Mouse (Mus musculus) CH12.LX (cell line): ENCODE results near the gene Arhgef39. TPM values are rescaled to one million over a fixed set of nuclear protein-coding genes. Genes with fewer than 3 reads are reported as not detected.

Experiments
- DNase-seq: peaks from one replicate; pipeline ENCODE4 v3.0.0-alpha.2; 2013; ENCODE audit errors: extremely low read depth
- H3K27ac ChIP-seq: 2 replicates; pipeline ENCODE4 v1.5.1; 2012; ENCODE audit warnings: low read depth, mild to moderate bottlenecking, control low read depth, moderate library complexity; ENCODE audit not compliant: insufficient read depth
- H3K27me3 ChIP-seq: replicated peaks from 2 replicates; pipeline ENCODE3; 2012; ENCODE audit warnings: inconsistent platforms
- H3K36me3 ChIP-seq, 2 experiments: replicated peaks in 1 of 2; 2 replicates each; pipeline versions ENCODE3 to v1.6.1; 2012; ENCODE audit warnings: inconsistent platforms in 1 of 2, low read length in 1 of 2, mild to moderate bottlenecking in 1 of 2, mixed read lengths in 1 of 2, moderate library complexity in 1 of 2; ENCODE audit not compliant: control insufficient read depth in 1 of 2, insufficient read depth in 1 of 2
- H3K4me1 ChIP-seq, 2 experiments: 2 replicates each; pipeline ENCODE4 v1.6.1; 2012; ENCODE audit warnings: inconsistent platforms in 1 of 2, moderate library complexity in 1 of 2; ENCODE audit not compliant: insufficient read depth in 2 of 2, control insufficient read depth in 1 of 2
- H3K4me2 ChIP-seq: 2 replicates; pipeline ENCODE4 v1.6.1; 2012; ENCODE audit warnings: low read depth, mild to moderate bottlenecking, control low read depth; ENCODE audit not compliant: poor library complexity, insufficient read depth, severe bottlenecking
- H3K4me3 ChIP-seq, 3 experiments: fragments of 150-350 bp in 1 of 3; sonication (generic) in 1 of 3; replicated peaks in 1 of 3; 2 replicates each; pipeline versions ENCODE3 to v1.5.1; 2011 to 2012; ENCODE audit warnings: low read depth in 2 of 3, low read length in 2 of 3, mild to moderate bottlenecking in 2 of 3, moderate library complexity in 2 of 3, control low read depth in 1 of 3, improper control_type of control experiment in 1 of 3, inconsistent platforms in 1 of 3, mixed read lengths in 1 of 3; ENCODE audit not compliant: poor library complexity in 1 of 3
- H3K79me2 ChIP-seq: replicated peaks from 2 replicates; pipeline ENCODE4 v1.6.1; 2012; ENCODE audit warnings: mild to moderate bottlenecking, moderate library complexity; ENCODE audit not compliant: control insufficient read depth, poor library complexity, insufficient read depth, severe bottlenecking; ENCODE audit errors: extremely low read depth
- H3K9ac ChIP-seq: 2 replicates; pipeline ENCODE4 v1.6.1; 2012; ENCODE audit warnings: low read depth, mild to moderate bottlenecking, control low read depth, moderate library complexity; ENCODE audit not compliant: insufficient read depth
- H3K9me3 ChIP-seq: replicated peaks from 2 replicates; pipeline ENCODE3; 2012; ENCODE audit warnings: low read length, inconsistent platforms, mixed read lengths
- BHLHE40 ChIP-seq: IDR thresholded peaks from 2 replicates; pipeline ENCODE4 v1.6.1; 2011; ENCODE audit warnings: mild to moderate bottlenecking, low read depth, low read length, improper control_type of control experiment
- CHD2 ChIP-seq: IDR thresholded peaks from 2 replicates; pipeline ENCODE4 v1.6.1; 2011; ENCODE audit warnings: low read length, improper control_type of control experiment
- CTCF ChIP-seq, 2 experiments: IDR thresholded peaks in 1 of 2; conservative IDR thresholded peaks in 1 of 2; 2 replicates each; pipeline ENCODE4 v1.5.1; 2011 to 2012; ENCODE audit warnings: low read depth in 2 of 2, low read length in 2 of 2, improper control_type of control experiment in 1 of 2, inconsistent platforms in 1 of 2, mild to moderate bottlenecking in 1 of 2, moderate library complexity in 1 of 2
- E2F4 ChIP-seq: IDR thresholded peaks from 2 replicates; pipeline ENCODE4 v1.6.1; 2011; ENCODE audit warnings: low read depth, low read length, improper control_type of control experiment; ENCODE audit not compliant: insufficient replicate concordance
- ETS1 ChIP-seq: conservative IDR thresholded peaks from 2 replicates; pipeline ENCODE4 v1.6.1; 2012; ENCODE audit warnings: low read depth, mild to moderate bottlenecking, inconsistent platforms, low read length, improper control_type of control experiment, moderate library complexity
- GABPA ChIP-seq: IDR thresholded peaks from 2 replicates; pipeline ENCODE4 v1.6.1; 2012; ENCODE audit warnings: low read depth, low read length, improper control_type of control experiment, inconsistent platforms; ENCODE audit not compliant: insufficient replicate concordance
- HCFC1 ChIP-seq: IDR thresholded peaks from 2 replicates; pipeline ENCODE4 v1.6.1; 2012; ENCODE audit warnings: low read depth, mild to moderate bottlenecking, inconsistent platforms, low read length, improper control_type of control experiment
- JUN ChIP-seq: IDR thresholded peaks from 2 replicates; pipeline ENCODE4 v1.6.1; 2011; ENCODE audit warnings: low read depth, mild to moderate bottlenecking, low read length, improper control_type of control experiment, moderate library complexity; ENCODE audit not compliant: insufficient read depth
- JUND ChIP-seq: conservative IDR thresholded peaks from 2 replicates; pipeline ENCODE4 v1.6.1; 2011; ENCODE audit warnings: low read depth, low read length, improper control_type of control experiment
- KAT2A ChIP-seq: IDR thresholded peaks from 2 replicates; pipeline ENCODE4 v1.6.1; 2012; ENCODE audit warnings: low read length, improper control_type of control experiment, inconsistent platforms; ENCODE audit not compliant: insufficient replicate concordance
- MAFK ChIP-seq: IDR thresholded peaks from 2 replicates; pipeline ENCODE4 v1.6.1; 2011; ENCODE audit warnings: low read length, improper control_type of control experiment; ENCODE audit not compliant: insufficient replicate concordance
- MAX ChIP-seq: IDR thresholded peaks from 2 replicates; pipeline ENCODE4 v1.6.1; 2011; ENCODE audit warnings: low read length, improper control_type of control experiment
- MAZ ChIP-seq: IDR thresholded peaks from 2 replicates; pipeline ENCODE4 v1.6.1; 2012; ENCODE audit warnings: low read depth, mild to moderate bottlenecking, inconsistent platforms, low read length, improper control_type of control experiment, moderate library complexity
- MEF2A ChIP-seq: IDR thresholded peaks from 2 replicates; pipeline ENCODE4 v1.6.1; 2014; ENCODE audit warnings: low read depth, mild to moderate bottlenecking, inconsistent platforms, low read length, improper control_type of control experiment, borderline replicate concordance
- MXI1 ChIP-seq: IDR thresholded peaks from 2 replicates; pipeline ENCODE4 v1.6.1; 2011; ENCODE audit warnings: mild to moderate bottlenecking, low read depth, low read length, improper control_type of control experiment
- PAX5 ChIP-seq: IDR thresholded peaks from 2 replicates; pipeline ENCODE4 v1.6.1; 2012; ENCODE audit warnings: low read length, inconsistent platforms, mixed read lengths
- POLR2A ChIP-seq: IDR thresholded peaks from 2 replicates; pipeline ENCODE4 v1.6.1; 2011; ENCODE audit warnings: low read depth, mild to moderate bottlenecking, improper control_type of control experiment, low read length
- POLR2AphosphoS2 ChIP-seq: IDR thresholded peaks from 2 replicates; pipeline ENCODE4 v1.6.1; 2011; ENCODE audit warnings: low read depth, low read length, improper control_type of control experiment
- RCOR1 ChIP-seq: conservative IDR thresholded peaks from 2 replicates; pipeline ENCODE4 v1.6.1; 2012; ENCODE audit warnings: low read depth, mild to moderate bottlenecking, inconsistent platforms, low read length, improper control_type of control experiment
- SIN3A ChIP-seq: IDR thresholded peaks from 2 replicates; pipeline ENCODE4 v1.6.1; 2012; ENCODE audit warnings: low read length, improper control_type of control experiment, inconsistent platforms
- SMC3 ChIP-seq: IDR thresholded peaks from 2 replicates; pipeline ENCODE4 v1.6.1; 2011; ENCODE audit warnings: low read depth, low read length, improper control_type of control experiment
- TBP ChIP-seq: conservative IDR thresholded peaks from 2 replicates; pipeline ENCODE4 v1.6.1; 2011; ENCODE audit warnings: low read depth, low read length, improper control_type of control experiment
- TCF12 ChIP-seq: IDR thresholded peaks from 2 replicates; pipeline ENCODE4 v1.6.1; 2014; ENCODE audit warnings: low read depth, mild to moderate bottlenecking, inconsistent platforms, low read length, improper control_type of control experiment
- USF1 ChIP-seq: IDR thresholded peaks from 2 replicates; pipeline ENCODE4 v1.6.1; 2014; ENCODE audit warnings: low read depth, mild to moderate bottlenecking, inconsistent platforms, low read length, improper control_type of control experiment
- USF2 ChIP-seq: conservative IDR thresholded peaks from 2 replicates; pipeline ENCODE4 v1.6.1; 2011; ENCODE audit warnings: low read depth, low read length, improper control_type of control experiment
- ZC3H11A ChIP-seq: IDR thresholded peaks from 2 replicates; pipeline ENCODE4 v1.6.1; 2012; ENCODE audit warnings: low read depth, mild to moderate bottlenecking, inconsistent platforms, low read length, improper control_type of control experiment
- ZKSCAN1 ChIP-seq: IDR thresholded peaks from 2 replicates; pipeline ENCODE4 v1.6.1; 2012; ENCODE audit warnings: low read depth, inconsistent platforms, low read length, improper control_type of control experiment, borderline replicate concordance
- ZNF384 ChIP-seq: IDR thresholded peaks from 2 replicates; pipeline ENCODE4 v1.6.1; 2012; ENCODE audit warnings: low read depth, low read length, improper control_type of control experiment, inconsistent platforms
- dilution Hi-C: fragments of 300-500 bp; cut with MboI; formaldehyde crosslinking; loops from 2 replicates; pipeline ENCODE4 v1.14.3; 2020; ENCODE audit warnings: low sequenced_read_pairs; ENCODE audit not compliant: extremely low pct_unique_long_range_greater_than_20kb, extremely low pct_ligation_motif_present
- in situ Hi-C: fragments of 300-500 bp; cut with MboI; formaldehyde crosslinking; loops from 3 replicates; pipeline ENCODE4 v1.14.3; 2019; ENCODE audit warnings: low sequenced_read_pairs, low pct_ligation_motif_present, low pct_unique_long_range_greater_than_20kb, mixed read lengths
- polyA plus RNA-seq: library from polyadenylated mRNA; unstranded; fragments of >175 nt; gene quantifications from 2 replicates; pipeline ENCODE4 v1.2.1, GENCODE M21; 2012; ENCODE audit warnings: low read depth; ENCODE audit not compliant: insufficient read length
- total RNA-seq, 2 experiments: library from RNA; depleted of rRNA; stranded (reverse); fragments of 300-350 nt in 1 of 2; fragments of >200 nt in 1 of 2; gene quantifications; 2 replicates each; pipeline ENCODE4 v1.2.3; 2012 to 2014

Arhgef39 gene
- total and polyA plus RNA-seq, 3 experiments = 4.8 to 7.5 (median 7.1) TPM

- no peak for DNase-seq
- dilution Hi-C loops = no loop called here
- Histone ChIP-seq H3K27me3 (no peaks in the 10 kb centered on the region), H3K79me2 (no peaks in the 10 kb centered on the region), H3K27ac (no peak overlapping the region), H3K36me3 (no peaks in the 10 kb centered on the region), H3K4me3 (no peak overlapping the region), H3K9me3 (peaks cover 9% of the 10 kb centered on the region), H3K4me1 (peaks cover 10 to 40% of the 10 kb centered on the region in 2 experiments), H3K9ac (no peak overlapping the region), H3K4me2 (no peak overlapping the region)
- TF ChIP-seq USF1 (no peak), MEF2A (no peak), TCF12 (no peak), ZNF384 (no peak), MXI1 (no peak), MAZ (no peak), ETS1 (no peak), SIN3A (no peak), POLR2A (no peak), CTCF (conservative IDR thresholded peaks at IDR 0.05 in 1 of 2, IDR thresholded peaks at IDR 0.05 in 1 of 2; ENCODE audit: low read depth in 2 of 2, low read length in 2 of 2) (no peak), PAX5 (no peak), GABPA (no peak), SMC3 (no peak), BHLHE40 (no peak), ZKSCAN1 (no peak), TBP (no peak), E2F4 (no peak), MAX (no peak), HCFC1 (no peak), CHD2 (no peak)
- in situ Hi-C loops = no loop called here
These were observed 29.2 kb downstream of the Arhgef39 start for GRCm38 (mm10) chr4:43470301-43470700.

GRCm38 (mm10) chr4:43466872-43467271 is 32.6 kb downstream of the Arhgef39 start:
- H3K4me1 ChIP-seq = peaks cover 0 to 15% of the 10 kb centered on the region in 2 experiments; a peak in 2 of 4 replicates
- no peaks in the 10 kb centered on the region for H3K79me2 ChIP-seq
- no peaks in the 10 kb centered on the region for H3K27me3 ChIP-seq
- peaks cover 14% of the 10 kb centered on the region for H3K9me3 ChIP-seq
- no peak overlapping the region for H3K9ac ChIP-seq
- dilution Hi-C loops = no loop called here
- no peak overlapping the region for H3K27ac ChIP-seq
- H3K4me3 ChIP-seq = no peak overlapping the region
- no peaks in the 10 kb centered on the region for H3K36me3 ChIP-seq
- no peak overlapping the region for H3K4me2 ChIP-seq
- TF ChIP-seq POLR2AphosphoS2 (no peak), TCF12 (no peak), MAFK (no peak), JUN (no peak), KAT2A (no peak), ZKSCAN1 (no peak), PAX5 (no peak), GABPA (no peak), RCOR1 (no peak), BHLHE40 (no peak), HCFC1 (no peak), USF2 (no peak), MXI1 (no peak), ETS1 (no peak), ZNF384 (no peak), JUND (no peak), ZC3H11A (no peak), MEF2A (no peak)
- DNase-seq = no peak
- in situ Hi-C loops = no loop called here
